Mouse (Mus musculus) kidney, embryonic 15.5 days (tissue): ENCODE results near the gene Susd2. TPM values are rescaled to one million over a fixed set of nuclear protein-coding genes. Genes with fewer than 3 reads are reported as not detected.

Experiments used
- ATAC-seq: fragments of 200-750 bp; cut with Nextera tagmentation; replicated peaks from 2 replicates; pipeline ENCODE4 v1.8.0; 2017; ENCODE audit warnings: moderate TSS enrichment; ENCODE audit not compliant: low FRiP score
- H3K27ac ChIP-seq: fragments of 300-500 bp; sonication (generic); 2 replicates; pipeline ENCODE4 v1.5.1; 2015; ENCODE audit warnings: mild to moderate bottlenecking, inconsistent platforms
- H3K27me3 ChIP-seq: fragments of 300-500 bp; sonication (generic); 2 replicates; pipeline ENCODE4 v1.6.1; 2015; ENCODE audit warnings: inconsistent platforms
- H3K36me3 ChIP-seq: fragments of 300-500 bp; sonication (generic); 2 replicates; pipeline ENCODE4 v1.6.1; 2015; ENCODE audit warnings: inconsistent platforms
- H3K4me1 ChIP-seq: fragments of 300-500 bp; sonication (generic); 2 replicates; pipeline ENCODE4 v1.6.1; 2015; ENCODE audit warnings: inconsistent platforms
- H3K4me2 ChIP-seq: fragments of 300-500 bp; sonication (generic); 2 replicates; pipeline ENCODE4 v1.6.1; 2015; ENCODE audit warnings: moderate library complexity, mild to moderate bottlenecking, inconsistent platforms
- H3K4me3 ChIP-seq: fragments of 300-500 bp; sonication (generic); replicated peaks from 2 replicates; pipeline ENCODE4 v1.5.1; 2015; ENCODE audit warnings: mild to moderate bottlenecking, inconsistent platforms
- H3K9ac ChIP-seq: fragments of 300-500 bp; sonication (generic); 2 replicates; pipeline ENCODE4 v1.6.1; 2015; ENCODE audit warnings: mild to moderate bottlenecking, inconsistent platforms
- H3K9me3 ChIP-seq: fragments of 300-500 bp; sonication (generic); replicated peaks from 2 replicates; pipeline ENCODE4 v1.6.1; 2016; ENCODE audit warnings: inconsistent platforms
- WGBS: fragments of 180-500 bp; shearing (Covaris S2); methylation state at CpG from one replicate; pipeline ENCODE4 v1.1.7; 2015; ENCODE audit warnings: mixed read lengths; 5-methylcytosine and 5-hydroxymethylcytosine counted together
- polyA plus RNA-seq: library from polyadenylated mRNA; unstranded; fragments of >200 nt; fragmentation: Nextera tagmentation; extraction: Ambion mirVana; gene quantifications from 2 replicates; pipeline ENCODE4 v1.2.1, GENCODE M21; 2015

The Susd2 gene
- polyA plus RNA-seq, 1 experiment from 2014 or later, result 22.6 TPM

DNA sequence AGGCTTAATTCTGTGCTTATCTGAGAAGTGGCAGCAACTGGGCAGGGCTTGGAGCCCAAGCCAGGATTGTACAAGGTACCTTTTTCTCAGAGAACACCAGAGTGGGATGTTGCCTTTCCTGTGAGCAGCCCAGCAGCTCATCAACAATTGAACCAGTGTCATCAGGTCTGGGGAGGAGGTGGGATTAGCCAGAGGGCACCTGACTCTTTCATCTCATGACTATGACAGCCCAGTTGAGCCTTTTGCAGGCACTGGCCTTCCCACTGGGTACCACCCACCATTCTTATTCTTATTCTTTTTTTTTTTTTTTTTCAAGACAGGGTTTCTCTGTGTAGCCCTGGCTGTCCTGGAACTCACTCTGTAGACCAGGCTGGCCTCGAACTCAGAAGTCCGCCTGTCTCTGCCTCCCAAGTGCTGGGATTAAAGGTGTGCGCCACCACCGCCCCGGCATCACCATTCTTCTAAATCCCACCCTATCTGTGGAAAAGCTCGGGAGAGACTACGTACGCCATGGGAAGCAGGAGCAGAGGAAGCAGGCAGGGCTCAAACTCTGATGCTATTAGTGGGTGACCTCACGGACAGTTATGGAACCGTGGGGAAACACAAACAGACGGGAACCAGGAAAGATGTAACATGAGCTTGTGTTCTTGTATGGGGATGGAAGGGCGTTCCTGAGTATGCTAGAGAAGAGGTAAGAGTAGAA lies 7.6 kb downstream of the Susd2 start:
- no peak overlapping the region for H3K9ac ChIP-seq
- no peaks in the 10 kb centered on the region for H3K9me3 ChIP-seq
- 83% methylated on average over 12 of the region's 12 CpGs for WGBS
- no peak for ATAC-seq
- H3K27me3 ChIP-seq, result no peaks in the 10 kb centered on the region
- no peak overlapping the region for H3K4me3 ChIP-seq
- H3K27ac ChIP-seq, result no peak overlapping the region
- no peaks in the 10 kb centered on the region for H3K36me3 ChIP-seq
- no peaks in the 10 kb centered on the region for H3K4me1 ChIP-seq
- H3K4me2 ChIP-seq, result no peak overlapping the region

DNA sequence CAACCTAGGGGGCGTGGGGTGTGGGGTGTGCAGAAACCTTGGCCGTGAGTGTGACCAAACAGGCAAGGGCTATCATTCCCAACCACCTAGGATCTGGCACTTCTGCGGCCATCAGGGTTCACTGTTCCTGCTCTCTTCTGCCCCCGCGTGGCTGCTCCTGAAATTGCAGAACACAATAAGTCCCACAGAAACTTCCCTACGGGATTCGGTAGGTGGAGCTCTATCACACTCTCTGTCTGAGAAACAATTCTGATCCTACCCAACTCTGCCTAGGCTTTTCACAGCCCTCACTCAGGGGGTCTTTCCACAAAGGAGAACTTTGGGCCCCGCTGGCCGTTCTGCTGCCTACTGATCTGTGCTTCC lies 8.1 kb downstream of the Susd2 start:
- no peak overlapping the region for H3K27ac ChIP-seq
- no peaks in the 10 kb centered on the region for H3K27me3 ChIP-seq
- H3K36me3 ChIP-seq, result no peaks in the 10 kb centered on the region
- H3K9me3 ChIP-seq, result no peaks in the 10 kb centered on the region
- ATAC-seq, result 0 out of 2 replicates have a peak, but pooled peaks have one; percentile 50
- no peak overlapping the region for H3K4me3 ChIP-seq
- no peak overlapping the region for H3K9ac ChIP-seq
- H3K4me1 ChIP-seq, result no peaks in the 10 kb centered on the region
- 6% methylated on average over 9 of the region's 9 CpGs for WGBS
- no peak overlapping the region for H3K4me2 ChIP-seq

DNA sequence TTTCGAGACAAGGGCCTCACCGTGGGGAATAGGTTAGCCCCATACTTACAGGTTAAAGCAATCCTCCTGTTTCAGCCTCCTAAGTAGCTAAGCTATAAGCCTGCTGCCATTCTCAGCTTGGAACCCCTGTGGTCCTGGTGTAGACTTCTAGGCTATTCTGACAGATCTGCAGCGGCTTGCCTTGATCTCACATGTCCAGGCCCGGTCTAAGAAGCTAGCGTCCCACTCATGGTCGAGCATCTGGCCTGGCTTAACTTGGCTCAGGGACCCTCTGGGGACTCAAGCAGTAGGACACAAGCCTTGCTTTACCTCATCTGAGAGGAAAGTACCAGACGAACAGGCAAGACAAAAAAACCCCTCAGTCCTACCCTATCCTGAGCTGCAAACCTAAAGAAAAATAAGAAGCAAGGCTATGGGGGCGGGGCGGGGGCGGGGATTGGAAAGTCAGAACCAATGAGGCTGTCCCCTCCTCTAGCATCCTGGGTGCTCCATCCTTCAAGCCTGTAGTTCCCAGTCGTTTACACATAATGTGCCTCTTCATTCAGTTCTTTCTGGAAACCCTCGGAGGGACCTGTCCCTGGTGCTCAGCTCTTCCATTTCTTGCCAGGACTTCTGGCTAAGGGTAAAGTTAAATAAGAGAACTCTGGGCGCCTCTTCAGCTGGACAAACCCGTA lies 8.7 kb downstream of the Susd2 start:
- ATAC-seq, result no peak
- H3K4me2 ChIP-seq, result no peak overlapping the region
- no peaks in the 10 kb centered on the region for H3K36me3 ChIP-seq
- no peaks in the 10 kb centered on the region for H3K27me3 ChIP-seq
- H3K4me1 ChIP-seq, result no peaks in the 10 kb centered on the region
- no peak overlapping the region for H3K4me3 ChIP-seq
- no peak overlapping the region for H3K27ac ChIP-seq
- H3K9ac ChIP-seq, result no peak overlapping the region
- H3K9me3 ChIP-seq, result no peaks in the 10 kb centered on the region
- WGBS, result 75% methylated on average over 14 of the region's 14 CpGs

- Histone ChIP-seq H3K27ac (no peak overlapping the region), H3K9me3 (no peaks in the 10 kb centered on the region), H3K27me3 (no peaks in the 10 kb centered on the region), H3K9ac (no peak overlapping the region), H3K36me3 (no peaks in the 10 kb centered on the region), H3K4me1 (no peaks in the 10 kb centered on the region), H3K4me3 (no peak overlapping the region), H3K4me2 (no peak overlapping the region)
- 92% methylated on average over 8 of the region's 8 CpGs for WGBS
- no peak for ATAC-seq
These were observed 9.2 kb downstream of the Susd2 start for GRCm38 (mm10) chr10:75634610-75635009.

DNA sequence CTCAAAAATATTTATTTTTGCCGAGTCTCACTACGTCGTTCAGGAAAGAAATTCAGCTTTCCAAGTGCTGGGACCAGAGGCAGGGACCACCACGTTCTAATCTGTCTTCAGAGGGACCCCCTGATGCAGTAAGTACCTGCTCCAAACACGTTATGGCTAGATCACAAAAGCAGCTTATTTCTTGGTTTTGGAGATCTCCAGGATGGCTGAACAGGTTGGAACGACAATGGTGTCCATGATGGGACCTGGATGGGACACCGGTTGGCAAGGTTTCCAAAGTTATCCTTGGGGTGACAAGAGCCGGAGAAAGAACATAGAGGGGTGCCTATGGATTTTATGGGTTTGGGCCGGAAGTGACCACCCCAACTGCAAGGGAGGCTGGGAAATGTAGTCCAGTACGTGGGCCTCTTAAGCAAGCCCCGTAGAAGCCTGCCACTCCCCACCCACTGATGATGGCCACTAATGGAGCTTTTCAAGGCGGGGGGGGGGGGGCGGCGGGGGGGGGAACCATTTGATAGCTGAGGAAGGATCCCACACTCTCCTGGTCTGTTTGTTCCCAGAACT lies 10.2 kb downstream of the Susd2 start:
- ATAC-seq, result no peak
- no peaks in the 10 kb centered on the region for H3K4me1 ChIP-seq
- no peaks in the 10 kb centered on the region for H3K36me3 ChIP-seq
- H3K9me3 ChIP-seq, result no peaks in the 10 kb centered on the region
- no peaks in the 10 kb centered on the region for H3K27me3 ChIP-seq
- H3K4me2 ChIP-seq, result no peak overlapping the region
- H3K9ac ChIP-seq, result no peak overlapping the region
- no peak overlapping the region for H3K27ac ChIP-seq
- 69% methylated on average over 14 of the region's 14 CpGs for WGBS
- no peak overlapping the region for H3K4me3 ChIP-seq

DNA sequence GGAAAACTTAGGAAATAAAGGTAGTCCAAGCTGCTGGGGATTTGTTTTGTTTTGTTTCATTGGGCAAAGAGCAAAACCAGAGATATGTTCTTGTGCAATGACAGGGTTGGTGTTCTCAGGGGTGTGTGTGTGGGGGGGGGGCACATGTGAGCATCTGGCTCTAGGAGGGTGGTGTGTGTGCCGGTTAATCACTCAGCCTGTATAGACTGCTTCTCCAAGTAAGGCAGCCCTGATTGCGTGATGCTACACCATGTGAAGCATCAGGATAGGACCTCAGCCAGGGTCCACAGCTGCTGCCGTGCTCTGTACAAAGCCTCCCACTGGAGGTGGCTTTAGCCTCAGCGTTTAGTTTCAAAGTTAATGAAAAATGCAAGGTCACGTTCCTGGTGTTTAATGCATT lies 10.8 kb downstream of the Susd2 start:
- ATAC-seq, result no peak
- Histone ChIP-seq H3K9me3 (no peaks in the 10 kb centered on the region), H3K9ac (no peak overlapping the region), H3K27me3 (no peaks in the 10 kb centered on the region), H3K27ac (no peak overlapping the region), H3K36me3 (no peaks in the 10 kb centered on the region), H3K4me3 (no peak overlapping the region), H3K4me1 (no peaks in the 10 kb centered on the region), H3K4me2 (no peak overlapping the region)
- WGBS, result 84% methylated on average over 5 of the region's 5 CpGs

DNA sequence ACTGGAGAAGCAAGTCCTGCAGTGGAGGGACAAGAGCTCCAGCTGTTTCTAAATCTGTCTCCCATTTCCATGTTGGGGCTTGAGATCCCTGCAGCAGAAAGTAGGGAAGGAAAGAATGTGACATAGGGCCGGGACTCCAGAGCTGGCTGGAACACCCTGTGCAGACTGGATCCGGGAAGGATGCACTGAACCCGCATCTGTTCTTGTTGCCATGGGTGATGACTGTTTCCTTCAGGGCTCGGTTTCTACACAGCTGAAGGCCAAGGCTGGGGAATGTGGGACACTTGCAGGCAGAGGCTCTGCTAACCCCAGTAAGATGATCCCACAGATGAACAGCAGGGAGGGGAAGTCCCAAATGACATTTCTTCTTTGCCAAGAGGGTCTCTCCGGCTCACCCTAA lies 11.2 kb downstream of the Susd2 start:
- no peak overlapping the region for H3K4me2 ChIP-seq
- H3K9ac ChIP-seq, result no peak overlapping the region
- 41% methylated on average over 5 of the region's 5 CpGs for WGBS
- H3K36me3 ChIP-seq, result no peaks in the 10 kb centered on the region
- no peak overlapping the region for H3K27ac ChIP-seq
- H3K4me1 ChIP-seq, result no peaks in the 10 kb centered on the region
- no peaks in the 10 kb centered on the region for H3K27me3 ChIP-seq
- H3K9me3 ChIP-seq, result no peaks in the 10 kb centered on the region
- H3K4me3 ChIP-seq, result no peak overlapping the region
- ATAC-seq, result no peak

DNA sequence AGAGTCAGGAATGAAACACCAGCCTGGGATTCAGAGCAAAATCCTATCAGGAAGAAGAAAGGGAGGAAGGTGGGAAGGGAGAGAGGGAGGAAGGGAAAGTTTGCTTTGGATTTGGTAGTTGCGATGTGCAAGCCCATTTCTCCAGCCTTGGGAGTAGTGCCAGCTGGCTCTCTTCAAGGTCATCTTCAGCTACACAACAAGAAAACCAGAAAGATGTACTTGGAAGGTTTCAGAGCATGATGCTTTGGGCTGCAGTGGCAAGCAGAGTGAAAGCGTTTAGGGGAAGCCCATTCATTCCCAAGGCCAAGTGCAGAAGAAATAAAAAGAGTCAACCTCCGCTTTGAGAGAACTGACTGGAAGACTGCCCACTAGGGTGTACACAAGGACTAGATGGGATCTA lies 16.3 kb downstream of the Susd2 start:
- no peak for ATAC-seq
- no peaks in the 10 kb centered on the region for H3K27me3 ChIP-seq
- H3K9ac ChIP-seq, result no peak overlapping the region
- H3K4me2 ChIP-seq, result no peak overlapping the region
- WGBS, result 72% methylated on average over 3 of the region's 3 CpGs
- H3K27ac ChIP-seq, result no peak overlapping the region
- no peaks in the 10 kb centered on the region for H3K4me1 ChIP-seq
- no peaks in the 10 kb centered on the region for H3K36me3 ChIP-seq
- no peak overlapping the region for H3K4me3 ChIP-seq
- no peaks in the 10 kb centered on the region for H3K9me3 ChIP-seq

GRCm38 (mm10) chr10:75626991-75627390 lies 16.8 kb downstream of the Susd2 start:
- Histone ChIP-seq H3K4me2 (no peak overlapping the region), H3K36me3 (no peaks in the 10 kb centered on the region), H3K4me3 (no peak overlapping the region), H3K9ac (no peak overlapping the region), H3K9me3 (no peaks in the 10 kb centered on the region), H3K4me1 (no peaks in the 10 kb centered on the region), H3K27me3 (no peaks in the 10 kb centered on the region), H3K27ac (no peak overlapping the region)
- WGBS, result 61% methylated on average over 3 of the region's 3 CpGs
- ATAC-seq, result no peak; the same call in 1 of the 2 replicates

- H3K4me1 ChIP-seq, result no peaks in the 10 kb centered on the region
- no peak overlapping the region for H3K27ac ChIP-seq
- no peak overlapping the region for H3K4me2 ChIP-seq
- no peak overlapping the region for H3K4me3 ChIP-seq
- no peaks in the 10 kb centered on the region for H3K36me3 ChIP-seq
- H3K9me3 ChIP-seq, result no peaks in the 10 kb centered on the region
- H3K27me3 ChIP-seq, result no peaks in the 10 kb centered on the region
- 48% methylated on average over 6 of the region's 6 CpGs for WGBS
- no peak overlapping the region for H3K9ac ChIP-seq
- no peak for ATAC-seq
These were observed 17.9 kb downstream of the Susd2 start for GRCm38 (mm10) chr10:75625920-75626319.

GRCm38 (mm10) chr10:75620818-75621217 lies 23.0 kb downstream of the Susd2 start:
- no peak overlapping the region for H3K4me2 ChIP-seq
- WGBS, result 57% methylated on average over 3 of the region's 3 CpGs
- no peak for ATAC-seq
- no peaks in the 10 kb centered on the region for H3K27me3 ChIP-seq
- no peak overlapping the region for H3K9ac ChIP-seq
- H3K4me3 ChIP-seq, result no peak overlapping the region
- no peaks in the 10 kb centered on the region for H3K9me3 ChIP-seq
- H3K36me3 ChIP-seq, result no peaks in the 10 kb centered on the region
- H3K4me1 ChIP-seq, result no peaks in the 10 kb centered on the region
- no peak overlapping the region for H3K27ac ChIP-seq

- WGBS, result 86% methylated on average over 4 of the region's 4 CpGs
- Histone ChIP-seq H3K27me3 (no peaks in the 10 kb centered on the region), H3K4me1 (no peaks in the 10 kb centered on the region), H3K9me3 (no peaks in the 10 kb centered on the region), H3K9ac (no peak overlapping the region), H3K4me2 (no peak overlapping the region), H3K36me3 (no peaks in the 10 kb centered on the region), H3K27ac (no peak overlapping the region), H3K4me3 (no peak overlapping the region)
- ATAC-seq, result no peak
These were observed 27.8 kb downstream of the Susd2 start for GRCm38 (mm10) chr10:75616044-75616443.
